ENCODE assay signal across 8 mouse cellular contexts in genomic region chr10:63099941-63100562, GRCm38 (mm10). TPM values are rescaled to one million over a fixed set of nuclear protein-coding genes. Genes with fewer than 3 reads are reported as not detected.
DNase-seq lines count a peak whose midpoint lies in the region; ATAC-seq and TF ChIP-seq lines count a peak whose summit lies in the region.

No protein-coding gene starts in this region.

- TF ChIP-seq CTCF in thymus, adult 2 months (IDR thresholded peaks at IDR 0.05; ENCODE audit: borderline replicate concordance, control insufficient read depth, extremely low read depth, insufficient read depth, low read length, poor library complexity), result no peak

- peak; percentile 69 for ATAC-seq in heart, embryonic 12.5 days (ENCODE audit: insufficient number of reproducible peaks, low FRiP score)
- no peak for ATAC-seq in liver, embryonic 13.5 days (ENCODE audit: low read depth)
- no peak for ATAC-seq in monocyte, adult 5-6 weeks (replicated peaks; ENCODE audit: insufficient number of reproducible peaks, low FRiP score, low TSS enrichment, poor library complexity, severe bottlenecking)

- H3K27ac ChIP-seq in thymus, adult 2 months (ENCODE audit: control insufficient read depth, insufficient read depth, low read length), result no peak overlapping the region
- H3K27ac ChIP-seq in heart, embryonic 12.5 days (ENCODE audit: poor library complexity, severe bottlenecking), result no peak overlapping the region
- no peak overlapping the region for H3K27ac ChIP-seq in liver, embryonic 13.5 days

- peaks cover 11% of the 10 kb centered on the region for H3K4me1 ChIP-seq in thymus, adult 2 months (replicated peaks; ENCODE audit: control insufficient read depth, insufficient read depth, low read length)
- peaks cover 13% of the 10 kb centered on the region; the same call in 1 of the 2 replicates for H3K4me1 ChIP-seq in heart, embryonic 12.5 days (replicated peaks)
- H3K4me1 ChIP-seq in liver, embryonic 13.5 days (replicated peaks), result 0 out of 2 replicates have a peak, but pooled peaks cover 2% of the 10 kb centered on the region

- peak overlapping the region; percentile 46 for H3K4me3 ChIP-seq in thymus, adult 2 months (ENCODE audit: control insufficient read depth, insufficient read depth, low read length)
- peak overlapping the region; percentile 66 for H3K4me3 ChIP-seq in heart, embryonic 12.5 days
- peak overlapping the region; percentile 55 for H3K4me3 ChIP-seq in liver, embryonic 13.5 days (replicated peaks)

- DNase-seq in thymus, adult 2 months, result no peak
- no peak for DNase-seq in thymus, adult 18-20 months
- peak; percentile 85 for DNase-seq in embryo, embryonic 11 days
- peak; percentile 13 to 54 for DNase-seq in kidney, postnatal 36 days
- no peak for DNase-seq in liver, embryonic 13.5 days
- DNase-seq in ovary, postnatal 36 days (ENCODE audit: low spot score), result peak; percentile 59

- WGBS in thymus, adult 2 months, result 2% methylated on average over 62 of the region's 62 CpGs
- WGBS in heart, embryonic 12.5 days, result under 1% methylated on average over 62 of the region's 62 CpGs
- WGBS in liver, embryonic 13.5 days (ENCODE audit: insufficient replicate concordance), result 1% methylated on average over 62 of the region's 62 CpGs

- H3K9me3 ChIP-seq in heart, embryonic 12.5 days (replicated peaks), result peaks cover 3% of the 10 kb centered on the region; the same call in 1 of the 2 replicates
- H3K9me3 ChIP-seq in liver, embryonic 13.5 days (replicated peaks), result no peaks in the 10 kb centered on the region

- peak overlapping the region; percentile 80 for H3K9ac ChIP-seq in heart, embryonic 12.5 days
- H3K9ac ChIP-seq in liver, embryonic 13.5 days, result 0 out of 2 replicates have a peak overlapping the region, but pooled peaks have one; percentile 18

- peak overlapping the region; percentile 98 for H3K4me2 ChIP-seq in heart, embryonic 12.5 days
- H3K4me2 ChIP-seq in liver, embryonic 13.5 days, result peak overlapping the region; percentile 67

- peaks cover 3% of the 10 kb centered on the region; the same call in 1 of the 2 replicates for H3K27me3 ChIP-seq in thymus, adult 2 months (ENCODE audit: control insufficient read depth, insufficient read depth, low read length)
- H3K27me3 ChIP-seq in heart, embryonic 12.5 days (replicated peaks), result peaks cover 59% of the 10 kb centered on the region
- peaks cover 51% of the 10 kb centered on the region for H3K27me3 ChIP-seq in liver, embryonic 13.5 days

- TF ChIP-seq POLR2A in thymus, adult 2 months (IDR thresholded peaks at IDR 0.05; ENCODE audit: control insufficient read depth, extremely low read depth, insufficient read depth, low read length, poor library complexity), result no peak

- H3K36me3 ChIP-seq in thymus, adult 2 months (ENCODE audit: control insufficient read depth, insufficient read depth, low read length), result no peaks in the 10 kb centered on the region
- H3K36me3 ChIP-seq in heart, embryonic 12.5 days, result no peaks in the 10 kb centered on the region
- no peaks in the 10 kb centered on the region for H3K36me3 ChIP-seq in liver, embryonic 13.5 days

RNA-seq across cellular contexts. Expression of gene Atoh7, which starts 0.6 kb away (rescaled TPM):
- 0.05 TPM in 1 of 2 replicates, not detected in the other for polyA plus RNA-seq in thymus, adult 2 months (2012; rRNA removed)
- not detected in 2 replicates for polyA plus RNA-seq in heart, embryonic 12.5 days (2016; fragmentation: Nextera tagmentation; extraction: Ambion mirVana)
- polyA plus RNA-seq in liver, embryonic 13.5 days (2015; fragmentation: Nextera tagmentation; extraction: Ambion mirVana), result not detected in 2 replicates
- total RNA-seq in monocyte, adult 5-6 weeks (2017), result not detected in 3 replicates

RNA-seq across cellular contexts. Expression of gene Pbld1, which starts 40.1 kb away (rescaled TPM):
- 0.23 and 0.55 TPM in 2 replicates for polyA plus RNA-seq in thymus, adult 2 months (2012; rRNA removed)
- 0.40 and 0.87 TPM in 2 replicates for polyA plus RNA-seq in heart, embryonic 12.5 days (2016; fragmentation: Nextera tagmentation; extraction: Ambion mirVana)
- polyA plus RNA-seq in liver, embryonic 13.5 days (2015; fragmentation: Nextera tagmentation; extraction: Ambion mirVana), result 3.0 and 3.1 TPM in 2 replicates
- 2.8 to 12.5 TPM in 2 of 3 replicates, not detected in the other for total RNA-seq in monocyte, adult 5-6 weeks (2017)

Comparison
In these comparisons a context has a peak if more than half of its experiments do, and no peak if none do; other contexts are left out.
1. DNase-seq: peak in embryo, embryonic 11 days (single experiment), kidney, postnatal 36 days (2 of 2) and ovary, postnatal 36 days (single experiment); none in thymus, adult 2 months (single experiment), thymus, adult 18-20 months (0 of 2) and liver, embryonic 13.5 days (single experiment).
2. Peak in every context shown above with its lines, with median percentiles within 50 percentile points of each other: H3K4me3 ChIP-seq.